Mouse (Mus musculus) ES-E14 (cell line): ENCODE results near the gene 2510009E07Rik.

ENCODE experiments used
- CHD2 ChIP-seq: IDR thresholded peaks from 2 replicates; pipeline ENCODE4 v1.6.1; 2014; ENCODE audit warnings: mild to moderate bottlenecking, low read depth, low read length, inconsistent platforms
- MAFK ChIP-seq: IDR thresholded peaks from 2 replicates; pipeline ENCODE4 v1.6.1; 2014; ENCODE audit warnings: mild to moderate bottlenecking, low read depth, low read length, inconsistent platforms; ENCODE audit not compliant: insufficient read depth
- ZNF384 ChIP-seq: IDR thresholded peaks from 2 replicates; pipeline ENCODE4 v1.6.1; 2012; ENCODE audit warnings: low read depth, low read length, inconsistent platforms

- TF ChIP-seq MAFK (no peak), ZNF384 (no peak), CHD2 (no peak)
These were observed 51.6 kb downstream of the 2510009E07Rik start for GRCm38 (mm10) chr16:21642906-21643305.
